Mouse (Mus musculus) midbrain, embryonic 15.5 days (tissue): ENCODE results near the gene Onecut3. TPM values are rescaled to one million over a fixed set of nuclear protein-coding genes. Genes with fewer than 3 reads are reported as not detected.

ENCODE experiments used
- ATAC-seq: fragments of 200-750 bp; cut with Nextera tagmentation; replicated peaks from 2 replicates; pipeline ENCODE4 v1.8.0; 2017; ENCODE audit warnings: moderate TSS enrichment
- H3K27ac ChIP-seq: fragments of 300-500 bp; sonication (generic); 2 replicates; pipeline ENCODE4 v1.5.1; 2015; ENCODE audit warnings: mild to moderate bottlenecking, inconsistent platforms
- H3K27me3 ChIP-seq: fragments of 300-500 bp; sonication (generic); replicated peaks from 2 replicates; pipeline ENCODE4 v1.6.1; 2015; ENCODE audit warnings: inconsistent platforms
- H3K36me3 ChIP-seq: fragments of 300-500 bp; sonication (generic); replicated peaks from 2 replicates; pipeline ENCODE4 v1.6.1; 2015; ENCODE audit warnings: inconsistent platforms
- H3K4me1 ChIP-seq: fragments of 300-500 bp; sonication (generic); 2 replicates; pipeline ENCODE4 v1.6.1; 2015; ENCODE audit warnings: inconsistent platforms
- H3K4me2 ChIP-seq: fragments of 300-500 bp; sonication (generic); 2 replicates; pipeline ENCODE4 v1.6.1; 2015; ENCODE audit warnings: inconsistent platforms, mild to moderate bottlenecking, moderate library complexity
- H3K4me3 ChIP-seq: fragments of 300-500 bp; sonication (generic); 2 replicates; pipeline ENCODE4 v1.5.1; 2015; ENCODE audit warnings: mild to moderate bottlenecking, inconsistent platforms
- H3K9ac ChIP-seq: fragments of 300-500 bp; sonication (generic); 2 replicates; pipeline ENCODE4 v1.6.1; 2015; ENCODE audit warnings: mild to moderate bottlenecking, inconsistent platforms
- H3K9me3 ChIP-seq: fragments of 300-500 bp; sonication (generic); 2 replicates; pipeline ENCODE4 v1.6.1; 2016; ENCODE audit warnings: inconsistent platforms
- WGBS: fragments of 180-500 bp; shearing (Covaris S2); methylation state at CpG from one replicate; pipeline ENCODE4 v1.1.7; 2015; ENCODE audit warnings: mixed read lengths; 5-methylcytosine and 5-hydroxymethylcytosine counted together
- polyA plus RNA-seq: library from polyadenylated mRNA; unstranded; fragments of >200 nt; fragmentation: Nextera tagmentation; extraction: Ambion mirVana; gene quantifications from 2 replicates; pipeline ENCODE4 v1.2.1, GENCODE M21; 2015

The Onecut3 gene
- polyA plus RNA-seq, 1 experiment from 2014 or later: 2.6 TPM

DNA sequence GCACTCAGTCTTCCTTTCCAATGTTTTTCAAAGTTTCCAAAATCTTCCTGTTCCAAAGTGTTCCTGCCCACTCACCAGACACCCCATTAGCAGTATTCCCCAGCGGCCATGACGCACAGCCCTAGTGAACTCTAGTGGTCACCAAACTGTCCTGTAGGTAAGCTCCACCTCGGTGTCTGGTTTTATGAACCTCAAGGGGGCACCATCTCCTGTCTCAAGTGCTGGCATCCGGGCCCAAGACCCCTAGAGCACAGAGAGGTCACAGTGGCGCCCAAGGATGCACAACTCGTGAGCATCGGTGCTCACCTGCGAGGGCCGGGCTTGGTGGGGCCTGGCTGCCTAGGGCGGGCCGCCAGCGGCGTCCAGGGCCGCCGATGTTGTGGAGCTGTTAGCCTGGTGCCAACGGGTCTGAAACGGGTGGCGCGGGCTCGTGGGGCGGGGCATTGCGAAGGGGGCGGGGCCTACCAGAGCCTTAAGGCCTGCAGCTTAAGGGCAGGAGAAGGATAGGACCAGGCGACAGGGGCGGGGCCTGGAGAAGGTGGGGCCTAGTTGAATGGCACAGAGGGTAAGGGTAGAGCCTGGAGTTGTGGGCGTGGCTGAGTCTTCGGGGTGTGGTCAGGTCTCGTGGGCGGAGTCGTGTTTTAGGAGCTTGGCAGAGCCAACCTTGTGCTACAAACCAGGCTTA, 44.2 kb downstream of the Onecut3 start, which contains the start of gene Atp8b3:
TSS of gene Atp8b3 (minus strand) at position 415 of the 685 bp plus-strand sequence.
- no peak within 1 kb of the TSS for H3K27ac ChIP-seq
- peaks cover 15% of the 10 kb centered on the region; the same call in 1 of the 2 replicates for H3K36me3 ChIP-seq
- no peak within 1 kb of the TSS for H3K9ac ChIP-seq
- ATAC-seq: 0 out of 2 replicates have a peak, but pooled peaks have one; percentile 56
- H3K4me3 ChIP-seq: no peak within 1 kb of the TSS
- H3K4me1 ChIP-seq: peaks cover 4% of the 10 kb centered on the region; the same call in 1 of the 2 replicates
- peak within 1 kb of the TSS; percentile 32; the same call in 1 of the 2 replicates for H3K4me2 ChIP-seq
- WGBS: 2% methylated on average over 30 of the region's 30 CpGs
- H3K9me3 ChIP-seq: no peaks in the 10 kb centered on the region
- peaks cover 43% of the 10 kb centered on the region for H3K27me3 ChIP-seq

- Histone ChIP-seq H3K9me3 (no peaks in the 10 kb centered on the region), H3K27me3 (peaks cover 39% of the 10 kb centered on the region), H3K4me3 (no peak overlapping the region), H3K36me3 (peaks cover 21% of the 10 kb centered on the region), H3K4me2 (no peak overlapping the region), H3K4me1 (peaks cover 4% of the 10 kb centered on the region; the same call in 1 of the 2 replicates), H3K9ac (no peak overlapping the region), H3K27ac (no peak overlapping the region)
- 54% methylated on average over 5 of the region's 5 CpGs for WGBS
- ATAC-seq: no peak
These were observed 44.9 kb downstream of the Onecut3 start for GRCm38 (mm10) chr10:80539493-80539892.

- no peak for ATAC-seq
These were observed 49.2 kb downstream of the Onecut3 start for GRCm38 (mm10) chr10:80543873-80544272.

DNA sequence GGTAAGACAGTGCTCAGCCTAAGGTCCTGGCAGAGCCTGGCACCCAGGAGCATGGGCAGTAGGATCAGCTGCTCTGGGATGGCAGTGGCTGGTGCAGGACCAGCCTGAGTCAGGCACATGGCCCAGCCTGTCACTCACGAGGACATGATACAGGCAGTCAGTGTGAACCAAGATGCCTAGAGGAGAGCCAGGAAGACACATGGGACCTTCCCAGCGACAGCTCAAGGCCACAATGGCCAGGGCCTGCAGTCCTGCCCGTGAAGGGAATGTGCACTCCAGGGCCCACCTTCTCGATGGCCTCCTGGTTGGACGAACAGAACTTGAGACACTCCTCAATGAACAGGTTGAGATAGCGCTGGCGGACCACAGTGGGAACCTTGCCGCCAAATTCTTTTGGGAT, 51.0 kb downstream of the Onecut3 start:
- H3K36me3 ChIP-seq: peaks cover 49% of the 10 kb centered on the region

More at GRCm38 (mm10) chr10:80543873-80544272, 49.2 kb downstream of the Onecut3 start:
- Histone ChIP-seq H3K9ac (no peak overlapping the region), H3K36me3 (peaks cover 40% of the 10 kb centered on the region), H3K4me3 (no peak overlapping the region), H3K9me3 (no peaks in the 10 kb centered on the region), H3K4me2 (no peak overlapping the region), H3K27me3 (0 out of 2 replicates have a peak, but pooled peaks cover 2% of the 10 kb centered on the region), H3K27ac (no peak overlapping the region), H3K4me1 (peaks cover 7% of the 10 kb centered on the region; the same call in 1 of the 2 replicates)
- WGBS: 95% methylated on average over 14 of the region's 14 CpGs

DNA sequence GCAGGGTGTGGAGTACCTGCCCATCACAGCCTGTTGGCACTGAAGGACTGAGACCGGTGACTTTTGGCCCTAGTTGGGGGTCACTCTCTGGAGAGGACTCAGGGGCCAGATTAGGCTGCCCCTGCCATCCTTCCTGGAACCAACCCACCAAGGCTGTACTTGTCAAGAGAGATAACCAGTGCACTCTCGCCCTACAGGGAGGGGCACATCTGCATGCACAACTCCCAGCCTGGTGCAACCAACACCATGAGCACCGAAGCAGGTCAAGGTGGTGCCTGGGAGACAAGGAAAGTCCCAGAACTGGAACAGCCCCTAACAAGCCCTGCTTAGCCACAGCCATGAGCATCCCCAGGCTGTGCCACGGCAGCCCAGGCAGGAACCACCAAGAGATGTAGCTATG, 52.3 kb downstream of the Onecut3 start:
- Histone ChIP-seq H3K27ac (no peak overlapping the region), H3K36me3 (peaks cover 49% of the 10 kb centered on the region), H3K27me3 (no peaks in the 10 kb centered on the region), H3K9me3 (no peaks in the 10 kb centered on the region), H3K4me1 (peaks cover 4% of the 10 kb centered on the region; the same call in 1 of the 2 replicates), H3K4me2 (no peak overlapping the region), H3K4me3 (no peak overlapping the region), H3K9ac (no peak overlapping the region)
- no peak for ATAC-seq
- WGBS: 93% methylated on average over 4 of the region's 4 CpGs

More for the DNA sequence above, 51.0 kb downstream of the Onecut3 start:
- ATAC-seq: no peak
- Histone ChIP-seq H3K4me2 (no peak overlapping the region), H3K9me3 (no peaks in the 10 kb centered on the region), H3K27ac (no peak overlapping the region), H3K9ac (no peak overlapping the region), H3K4me1 (peaks cover 4% of the 10 kb centered on the region; the same call in 1 of the 2 replicates), H3K4me3 (no peak overlapping the region), H3K27me3 (no peaks in the 10 kb centered on the region)
- WGBS: 94% methylated on average over 8 of the region's 8 CpGs

DNA sequence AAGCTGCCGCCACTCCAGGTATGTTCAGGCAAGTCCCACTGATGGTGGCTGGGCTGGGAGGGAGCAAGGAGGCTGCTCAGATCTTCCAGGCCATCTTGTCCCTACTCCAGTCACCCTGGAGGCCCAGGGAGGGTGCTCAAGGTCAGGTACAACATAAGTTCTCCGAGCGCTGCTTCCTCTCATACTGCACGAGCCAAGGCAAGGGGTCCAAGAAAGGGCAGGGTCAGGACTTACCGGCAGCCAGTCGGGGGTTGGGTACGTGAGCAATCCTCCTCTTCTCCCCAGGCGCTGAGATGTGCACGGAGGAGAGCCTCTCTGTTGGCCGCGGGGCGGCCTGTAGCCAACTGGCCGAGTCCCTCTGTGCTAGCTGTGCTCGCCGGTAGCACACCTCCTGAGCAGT, 52.9 kb downstream of the Onecut3 start:
- H3K36me3 ChIP-seq: peaks cover 46% of the 10 kb centered on the region
- WGBS: 90% methylated on average over 15 of the region's 15 CpGs

GRCm38 (mm10) chr10:80548428-80549006, 53.9 kb downstream of the Onecut3 start:
- Histone ChIP-seq H3K27me3 (no peaks in the 10 kb centered on the region), H3K4me2 (no peak overlapping the region), H3K4me3 (no peak overlapping the region), H3K9ac (no peak overlapping the region), H3K27ac (no peak overlapping the region), H3K36me3 (peaks cover 38% of the 10 kb centered on the region), H3K9me3 (no peaks in the 10 kb centered on the region), H3K4me1 (peaks cover 4% of the 10 kb centered on the region; the same call in 1 of the 2 replicates)
- peak; percentile 40 for ATAC-seq
- 74% methylated on average over 10 of the region's 10 CpGs for WGBS

More for the DNA sequence above, 52.9 kb downstream of the Onecut3 start:
- Histone ChIP-seq H3K27ac (no peak overlapping the region), H3K4me2 (no peak overlapping the region), H3K4me3 (no peak overlapping the region), H3K27me3 (no peaks in the 10 kb centered on the region), H3K9ac (no peak overlapping the region), H3K9me3 (no peaks in the 10 kb centered on the region), H3K4me1 (peaks cover 4% of the 10 kb centered on the region; the same call in 1 of the 2 replicates)
- no peak for ATAC-seq

- Histone ChIP-seq H3K4me1 (peaks cover 4% of the 10 kb centered on the region; the same call in 1 of the 2 replicates), H3K4me3 (no peak overlapping the region), H3K9me3 (no peaks in the 10 kb centered on the region), H3K27ac (no peak overlapping the region), H3K4me2 (no peak overlapping the region), H3K36me3 (peaks cover 30% of the 10 kb centered on the region), H3K9ac (no peak overlapping the region), H3K27me3 (no peaks in the 10 kb centered on the region)
- WGBS: 88% methylated on average over 21 of the region's 21 CpGs
- no peak for ATAC-seq
These were observed 54.6 kb downstream of the Onecut3 start for GRCm38 (mm10) chr10:80549279-80549678.

GRCm38 (mm10) chr10:80552364-80552763, 57.7 kb downstream of the Onecut3 start:
- no peak overlapping the region for H3K9ac ChIP-seq
- WGBS: 68% methylated on average over 9 of the region's 9 CpGs

DNA sequence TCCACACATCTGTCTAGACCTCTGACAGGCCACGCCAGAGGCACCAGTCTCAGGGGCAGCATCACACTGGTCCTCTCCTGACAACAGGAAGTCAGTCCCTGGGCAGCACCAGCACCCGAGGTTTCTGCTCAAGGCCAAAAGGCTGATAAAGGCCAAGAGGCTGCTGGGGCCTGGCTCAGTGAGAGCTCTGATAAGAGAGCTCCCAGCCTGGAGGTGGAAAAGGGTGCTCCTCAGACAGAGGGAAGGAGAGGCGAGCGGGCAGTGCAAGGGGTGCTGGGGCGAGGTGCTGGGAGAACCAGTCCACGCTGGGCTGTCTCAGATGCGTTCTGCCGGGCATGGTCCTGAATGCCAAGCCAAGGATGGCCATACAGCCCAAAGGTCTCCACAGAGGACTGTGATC, 58.9 kb downstream of the Onecut3 start:
- no peak overlapping the region for H3K27ac ChIP-seq
- H3K4me2 ChIP-seq: no peak overlapping the region
- 90% methylated on average over 8 of the region's 8 CpGs for WGBS
- no peak overlapping the region for H3K9ac ChIP-seq
- no peaks in the 10 kb centered on the region for H3K27me3 ChIP-seq
- peaks cover 9% of the 10 kb centered on the region; the same call in 1 of the 2 replicates for H3K36me3 ChIP-seq
- no peak for ATAC-seq
- peaks cover 20% of the 10 kb centered on the region for H3K4me1 ChIP-seq
- no peaks in the 10 kb centered on the region for H3K9me3 ChIP-seq
- H3K4me3 ChIP-seq: no peak overlapping the region

More at GRCm38 (mm10) chr10:80552364-80552763, 57.7 kb downstream of the Onecut3 start:
- H3K9me3 ChIP-seq: no peaks in the 10 kb centered on the region
- H3K4me1 ChIP-seq: peaks cover 9% of the 10 kb centered on the region
- H3K4me2 ChIP-seq: no peak overlapping the region
- no peak overlapping the region for H3K27ac ChIP-seq
- H3K27me3 ChIP-seq: no peaks in the 10 kb centered on the region
- H3K36me3 ChIP-seq: peaks cover 15% of the 10 kb centered on the region; the same call in 1 of the 2 replicates
- no peak overlapping the region for H3K4me3 ChIP-seq
- no peak for ATAC-seq

- Histone ChIP-seq H3K27ac (no peak overlapping the region), H3K4me3 (no peak overlapping the region), H3K4me1 (peaks cover 19% of the 10 kb centered on the region), H3K9ac (no peak overlapping the region), H3K36me3 (peaks cover 9% of the 10 kb centered on the region; the same call in 1 of the 2 replicates), H3K4me2 (no peak overlapping the region), H3K9me3 (no peaks in the 10 kb centered on the region), H3K27me3 (no peaks in the 10 kb centered on the region)
- WGBS: 88% methylated on average over 6 of the region's 6 CpGs
- no peak for ATAC-seq
These were observed 59.4 kb downstream of the Onecut3 start for GRCm38 (mm10) chr10:80553997-80554396.

GRCm38 (mm10) chr10:80557346-80557965, 62.8 kb downstream of the Onecut3 start:
- Histone ChIP-seq H3K4me1 (peaks cover 41% of the 10 kb centered on the region), H3K9ac (no peak overlapping the region), H3K27ac (no peak overlapping the region), H3K4me3 (no peak overlapping the region), H3K4me2 (no peak overlapping the region), H3K36me3 (no peaks in the 10 kb centered on the region), H3K9me3 (no peaks in the 10 kb centered on the region), H3K27me3 (no peaks in the 10 kb centered on the region)
- WGBS: 32% methylated on average over 5 of the region's 5 CpGs
- no peak for ATAC-seq
